Comparison of ENCODE assay signal across 8 mouse cellular contexts in genomic region chr16:25058051-25058747, GRCm38 (mm10).
DNase-seq lines count a peak whose midpoint lies in the region; ATAC-seq and TF ChIP-seq lines count a peak whose summit lies in the region.

No protein-coding gene starts in this region.

- H3K9me3 ChIP-seq in kidney, embryonic 16.5 days (ENCODE audit: low read length): no peaks in the 10 kb centered on the region
- H3K9me3 ChIP-seq in hindbrain, embryonic 15.5 days: no peaks in the 10 kb centered on the region

- intact Hi-C loops in left cerebral cortex, postnatal 14 days (cut with DNase I): loop anchor here (2.0 kb wide), 1 partner anchor 775 kb away; no protein-coding TSS in a partner anchor

- H3K9ac ChIP-seq in kidney, embryonic 16.5 days (replicated peaks; ENCODE audit: low read length): peak overlapping the region; percentile 79
- peak overlapping the region; percentile 67; the same call in 1 of the 2 replicates for H3K9ac ChIP-seq in hindbrain, embryonic 15.5 days

- H3K36me3 ChIP-seq in kidney, embryonic 16.5 days (ENCODE audit: insufficient read depth, low read length): no peaks in the 10 kb centered on the region
- no peaks in the 10 kb centered on the region for H3K36me3 ChIP-seq in hindbrain, embryonic 15.5 days
- H3K36me3 ChIP-seq in myocyte (ENCODE audit: control insufficient read depth, insufficient read depth): no peaks in the 10 kb centered on the region

- H3K4me2 ChIP-seq in kidney, embryonic 16.5 days (replicated peaks; ENCODE audit: low read depth, low read length): peak overlapping the region; percentile 70
- H3K4me2 ChIP-seq in hindbrain, embryonic 15.5 days: peak overlapping the region; percentile 82
- peak overlapping the region; percentile 97 for H3K4me2 ChIP-seq in myocyte (ENCODE audit: low read depth)

- no peaks in the 10 kb centered on the region for H3K27me3 ChIP-seq in kidney, embryonic 16.5 days (ENCODE audit: insufficient read depth, low read length)
- peaks cover 14% of the 10 kb centered on the region for H3K27me3 ChIP-seq in hindbrain, embryonic 15.5 days
- H3K27me3 ChIP-seq in myocyte (ENCODE audit: control insufficient read depth, insufficient read depth, insufficient read length): no peaks in the 10 kb centered on the region

- no peak for TF ChIP-seq CTCF in cortical plate, adult 2 months (IDR thresholded peaks at IDR 0.05; ENCODE audit: extremely low read depth, insufficient read depth, low read length)

- H3K4me1 ChIP-seq in kidney, embryonic 16.5 days (ENCODE audit: insufficient read depth, low read length): peaks cover 24% of the 10 kb centered on the region
- H3K4me1 ChIP-seq in cortical plate, adult 2 months (ENCODE audit: control insufficient read depth, insufficient read depth, low read length): no peaks in the 10 kb centered on the region; the same call in 1 of the 2 replicates
- peaks cover 20% of the 10 kb centered on the region for H3K4me1 ChIP-seq in hindbrain, embryonic 15.5 days (replicated peaks)

- ATAC-seq in kidney, embryonic 16.5 days (ENCODE audit: low FRiP score, low TSS enrichment): no peak
- no peak for ATAC-seq in hindbrain, embryonic 15.5 days (ENCODE audit: low FRiP score, low read depth)

- H3K79me2 ChIP-seq in myocyte (ENCODE audit: control insufficient read depth, insufficient read depth): no peaks in the 10 kb centered on the region

- peak overlapping the region; percentile 98 for H3K27ac ChIP-seq in kidney, embryonic 16.5 days (ENCODE audit: low read length)
- H3K27ac ChIP-seq in cortical plate, adult 2 months (ENCODE audit: insufficient read depth, low read length): peak overlapping the region; percentile 92
- H3K27ac ChIP-seq in hindbrain, embryonic 15.5 days (replicated peaks): peak overlapping the region; percentile 94

- DNase-seq in kidney, postnatal 10 days: no peak
- no peak for DNase-seq in Muller cell, postnatal 12 days (ENCODE audit: inconsistent ontology term)
- DNase-seq in left cerebral cortex, postnatal 14 days (ENCODE audit: low spot score in 2 of 2): no peak
- no peak for DNase-seq in spleen, adult 12 weeks (ENCODE audit: low spot score)

- peak overlapping the region; percentile 19 for H3ac ChIP-seq in myocyte (ENCODE audit: control insufficient read depth, insufficient read length)

- whole genome bisulfite sequencing in kidney, embryonic 16.5 days: 39% methylated on average over 11 of the region's 11 CpGs
- WGBS in hindbrain, embryonic 15.5 days: 22% methylated on average over 11 of the region's 11 CpGs

- peak overlapping the region; percentile 66 for H3K4me3 ChIP-seq in kidney, embryonic 16.5 days (ENCODE audit: low read length)
- peak overlapping the region; percentile 44 for H3K4me3 ChIP-seq in cortical plate, adult 2 months (ENCODE audit: insufficient read depth, low read length)
- peak overlapping the region; percentile 56 for H3K4me3 ChIP-seq in hindbrain, embryonic 15.5 days
- peak overlapping the region; percentile 37 for H3K4me3 ChIP-seq in myocyte

- no peak for TF ChIP-seq POLR2A in cortical plate, adult 2 months (IDR thresholded peaks at IDR 0.05; ENCODE audit: extremely low read depth, insufficient read depth, low read length)
- no peak for TF ChIP-seq POLR2A in myocyte (IDR thresholded peaks at IDR 0.05; ENCODE audit: insufficient read length, low read depth)

TF ChIP-seq in myocyte, 11 proteins besides CTCF, POLR2A, EP300 and RAD21:
- TF ChIP-seq USF1 (IDR thresholded peaks at IDR 0.05; ENCODE audit: low read depth) (no peak), MAX (IDR thresholded peaks at IDR 0.05; ENCODE audit: low read depth) (no peak), POLR2AphosphoS2 (IDR thresholded peaks at IDR 0.05; ENCODE audit: insufficient read length, low read depth) (no peak), SRF (IDR thresholded peaks at IDR 0.05; ENCODE audit: control insufficient read depth, insufficient read length, low read depth) (no peak), TCF12 (IDR thresholded peaks at IDR 0.05; ENCODE audit: insufficient read depth, poor library complexity, severe bottlenecking) (no peak)
